Mouse (Mus musculus): ENCODE measurements around the gene Syncrip.
"Not testable (repeated sequence)": the region's sequence is repeated elsewhere in the genome, so short reads cannot be mapped to it uniquely, and the experiment has no call there.

Gene Syncrip

GRCm38 (mm10) chr9:88482829-88483396 lies 539 bp upstream of the Syncrip start:
- DNase-seq (ENCODE audit: inconsistent ontology term), result no peak

- DNase-seq (ENCODE audit: inconsistent ontology term), result peak; percentile 72
Observed at GRCm38 (mm10) chr9:88481791-88482160, 598 bp downstream of the Syncrip start.

DNA sequence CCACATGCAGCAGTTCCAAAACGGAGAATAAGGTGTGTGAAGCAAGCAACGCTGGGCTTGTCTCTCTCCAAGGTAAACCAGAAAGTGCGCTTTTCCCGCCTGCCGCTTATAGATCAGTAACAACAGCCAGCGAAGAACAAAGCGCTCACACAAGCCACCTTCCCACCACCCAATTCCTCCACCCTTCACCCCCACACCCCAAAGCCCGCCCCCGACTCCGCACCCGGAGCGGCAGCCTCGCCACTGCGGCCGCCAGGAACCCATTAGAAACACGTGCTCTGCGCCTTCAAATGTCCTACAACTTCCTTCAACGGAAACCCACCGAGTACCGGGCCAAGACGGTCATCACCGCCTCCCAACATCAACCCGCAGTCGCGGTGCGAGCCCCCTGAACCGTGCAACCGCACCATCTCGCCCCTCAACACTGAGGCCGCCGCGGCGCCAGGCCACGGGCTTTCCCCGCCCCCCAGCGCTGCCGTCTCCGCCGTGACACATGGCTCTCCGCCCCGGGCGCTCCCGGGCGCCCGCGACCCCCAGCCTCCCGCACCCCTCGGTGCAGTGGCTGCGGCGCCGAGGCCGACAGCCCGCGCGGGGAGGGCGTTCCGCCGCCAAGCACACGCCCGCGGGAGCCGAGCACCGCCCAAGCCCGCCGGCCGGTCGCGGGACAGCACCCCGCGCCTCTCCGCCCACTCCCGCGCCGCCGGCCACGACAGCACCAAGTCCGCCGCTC lies 1.1 kb downstream of the Syncrip start:
- DNase-seq (ENCODE audit: inconsistent ontology term), result peak; percentile 67

DNA sequence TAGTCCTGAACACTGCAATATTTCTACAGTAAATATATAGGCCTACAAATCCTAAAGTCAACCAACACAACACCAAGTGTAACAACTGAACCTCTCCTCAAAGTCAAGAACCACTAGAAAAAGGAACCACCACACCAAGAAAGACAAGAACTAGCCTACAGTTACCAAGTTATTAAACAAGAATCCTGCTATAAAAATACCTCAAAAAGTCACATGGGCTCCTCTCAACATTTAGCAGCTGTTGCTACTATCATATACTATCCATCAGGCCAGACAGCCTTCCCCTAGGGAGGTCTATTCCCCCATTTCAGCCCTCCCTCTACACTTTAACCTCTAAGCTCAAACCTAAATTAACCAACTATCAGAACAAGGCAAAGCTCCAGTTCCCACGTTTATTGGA lies 2.3 kb downstream of the Syncrip start:
- DNase-seq (ENCODE audit: inconsistent ontology term), result no peak

DNA sequence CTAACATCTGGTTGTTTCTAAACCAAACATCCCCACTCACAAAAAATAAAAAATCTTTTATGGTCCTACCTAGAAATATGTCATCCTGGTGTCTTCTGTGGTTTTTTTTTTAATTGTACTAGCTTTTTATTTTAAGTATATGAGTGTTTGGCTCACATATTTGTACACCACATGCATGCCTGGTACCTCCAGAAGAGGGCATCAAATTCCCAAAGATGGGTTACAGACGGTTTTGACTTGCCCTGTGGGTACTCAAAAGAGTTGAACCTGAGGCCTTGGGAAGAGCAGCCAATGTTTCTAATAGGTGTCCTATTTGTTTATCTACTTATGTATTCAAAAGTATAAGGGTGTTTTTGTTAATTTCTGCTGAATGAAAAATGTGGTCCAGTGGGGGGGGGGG lies 6.2 kb downstream of the Syncrip start:
- DNase-seq (ENCODE audit: inconsistent ontology term), result peak; percentile 8

DNA sequence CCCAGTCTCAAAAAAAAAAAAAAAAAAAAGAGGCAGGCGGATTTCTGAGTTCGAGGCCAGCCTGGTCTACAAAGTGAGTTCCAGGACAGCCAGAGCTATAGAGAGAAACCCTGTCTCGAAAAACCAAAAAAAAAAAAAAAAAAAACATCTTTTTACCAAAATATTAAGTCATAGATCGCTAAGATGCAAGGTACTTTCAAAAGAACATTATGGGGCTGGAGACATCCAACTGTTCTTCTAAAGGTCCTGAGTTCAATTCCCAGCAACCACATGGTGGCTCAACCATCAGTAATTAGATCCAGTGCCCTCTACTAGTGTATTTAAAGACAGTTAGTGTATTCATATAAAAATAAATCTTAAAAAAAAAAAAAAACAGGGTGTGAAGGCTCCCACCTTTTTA lies 21.4 kb downstream of the Syncrip start:
- DNase-seq (ENCODE audit: inconsistent ontology term), result not testable (repeated sequence)

DNA sequence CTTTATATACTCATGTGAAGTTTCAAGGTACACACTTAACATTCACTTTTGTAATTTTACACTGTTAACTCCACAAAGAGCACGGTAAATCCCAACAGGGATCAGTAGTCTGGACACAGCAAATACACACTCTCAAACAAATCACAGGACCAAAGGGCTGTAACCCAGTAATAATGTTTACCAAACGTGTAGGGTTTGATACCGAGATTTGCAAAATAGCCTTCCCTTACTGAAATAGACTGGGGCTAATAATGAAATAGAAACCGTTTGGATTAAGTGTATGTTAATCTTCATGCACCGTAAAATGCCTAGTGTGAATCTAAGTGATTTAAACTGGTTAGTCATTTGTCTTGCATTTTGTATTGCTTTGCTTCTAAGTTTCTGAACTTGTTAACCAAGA lies 42.4 kb downstream of the Syncrip start:
- no peak for DNase-seq (ENCODE audit: inconsistent ontology term)

- no peak for DNase-seq (ENCODE audit: inconsistent ontology term)
Observed at GRCm38 (mm10) chr9:88439238-88439600, 43.2 kb downstream of the Syncrip start.

GRCm38 (mm10) chr9:88438555-88439237 lies 43.7 kb downstream of the Syncrip start, which contains the start of gene Snx14:
Snx14 (minus strand) TSS chr9:88438958.
- DNase-seq (ENCODE audit: inconsistent ontology term), result peak; percentile 99

DNA sequence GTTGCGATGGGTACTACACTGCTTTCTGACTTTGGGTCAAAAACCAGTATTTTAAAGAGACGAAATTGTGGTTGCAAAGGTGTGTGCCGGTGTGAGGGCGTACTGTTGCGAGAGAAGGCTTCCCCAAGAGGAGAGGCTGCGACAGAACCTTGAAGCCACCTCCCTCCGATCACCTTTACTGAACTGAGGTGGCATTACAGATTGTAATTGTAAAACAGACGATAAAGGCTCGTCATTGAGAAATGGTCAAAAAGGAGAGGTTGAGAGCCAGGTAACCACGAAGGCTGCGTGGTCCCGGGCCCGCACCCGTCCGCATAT lies 44.2 kb downstream of the Syncrip start:
- DNase-seq (ENCODE audit: inconsistent ontology term), result no peak

DNA sequence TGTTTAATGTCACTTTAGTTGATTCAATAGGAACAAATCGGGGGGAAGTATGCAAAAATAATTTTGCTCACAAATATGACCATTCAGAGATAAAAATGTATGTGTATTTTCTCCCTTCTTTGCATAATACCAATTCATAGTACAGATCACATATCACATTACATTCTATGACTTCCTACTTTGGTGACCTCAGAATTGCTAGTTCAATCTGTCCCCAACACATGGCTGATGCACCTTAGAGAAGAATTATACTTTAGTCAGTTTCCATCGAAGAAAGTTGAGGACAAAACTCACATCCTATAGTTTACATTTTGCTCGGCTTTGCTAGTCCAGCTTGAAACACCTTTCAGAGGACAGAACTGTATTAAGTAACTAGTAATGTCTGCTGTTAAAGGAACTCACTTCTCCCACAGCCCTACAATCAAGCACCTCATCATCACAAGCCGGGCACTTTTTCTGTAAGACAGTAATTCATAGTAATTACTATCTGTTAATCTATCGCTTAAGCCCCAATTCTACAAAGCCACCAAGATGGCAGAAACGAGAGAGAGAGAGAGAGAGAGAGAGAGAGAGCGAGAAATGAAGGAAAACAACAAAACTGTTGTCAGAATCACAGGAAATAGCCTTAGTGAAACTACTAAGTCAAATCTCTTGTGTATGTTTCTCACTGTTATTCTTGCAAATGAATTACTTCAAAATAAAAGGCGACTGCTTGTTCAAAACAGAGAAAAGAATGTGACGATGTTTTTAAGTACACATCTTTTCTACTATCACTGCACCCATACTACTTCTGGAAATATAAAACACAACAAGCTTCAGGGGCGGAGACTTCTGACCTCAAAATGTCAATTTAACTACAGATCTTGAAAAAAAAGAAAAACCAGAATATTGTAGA lies 44.8 kb downstream of the Syncrip start:
- DNase-seq (ENCODE audit: inconsistent ontology term), result peak; percentile 31

DNA sequence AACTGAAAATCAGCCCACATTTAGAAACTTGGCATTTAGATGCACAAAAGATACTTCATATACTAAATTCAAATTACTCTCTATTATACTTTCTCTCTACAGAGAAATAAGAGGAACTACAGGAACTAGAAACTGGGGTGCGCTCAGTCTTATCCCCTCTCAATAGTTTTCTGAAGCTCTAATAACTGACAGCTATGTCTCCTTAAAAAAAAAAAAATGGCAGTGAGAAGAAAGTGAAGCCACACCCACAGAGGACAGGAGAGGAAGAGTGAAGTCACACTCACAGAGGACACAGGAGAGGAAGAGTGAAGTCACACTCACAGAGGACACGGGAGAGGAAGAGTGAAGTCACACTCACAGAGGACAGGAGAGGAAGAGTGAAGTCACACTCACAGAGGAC lies 58.0 kb downstream of the Syncrip start:
- DNase-seq (ENCODE audit: inconsistent ontology term), result no peak

DNA sequence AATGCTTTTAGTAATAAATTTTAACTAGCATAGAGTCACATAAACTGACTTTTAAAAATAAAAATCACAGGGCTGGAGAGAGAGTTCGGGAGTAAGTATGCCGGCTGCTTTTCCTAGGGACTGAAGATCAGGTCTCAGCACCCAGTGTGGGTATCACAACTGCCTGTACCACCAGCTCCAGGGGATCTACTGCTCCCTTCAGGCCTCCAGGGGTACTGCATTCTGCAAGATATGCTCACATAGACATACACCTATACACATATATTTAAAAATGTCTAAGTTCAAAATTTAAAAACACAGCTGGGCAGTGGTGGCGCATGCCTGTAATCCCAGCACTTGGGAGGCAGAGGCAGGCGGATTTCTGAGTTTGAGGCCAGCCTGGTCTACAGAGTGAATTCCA lies 59.9 kb downstream of the Syncrip start:
- no peak for DNase-seq (ENCODE audit: inconsistent ontology term)

GRCm38 (mm10) chr9:88416752-88417151 lies 65.6 kb downstream of the Syncrip start:
- no peak for DNase-seq (ENCODE audit: inconsistent ontology term)

- no peak for DNase-seq (ENCODE audit: inconsistent ontology term)
Observed at GRCm38 (mm10) chr9:88409978-88410377, 72.4 kb downstream of the Syncrip start.

DNA sequence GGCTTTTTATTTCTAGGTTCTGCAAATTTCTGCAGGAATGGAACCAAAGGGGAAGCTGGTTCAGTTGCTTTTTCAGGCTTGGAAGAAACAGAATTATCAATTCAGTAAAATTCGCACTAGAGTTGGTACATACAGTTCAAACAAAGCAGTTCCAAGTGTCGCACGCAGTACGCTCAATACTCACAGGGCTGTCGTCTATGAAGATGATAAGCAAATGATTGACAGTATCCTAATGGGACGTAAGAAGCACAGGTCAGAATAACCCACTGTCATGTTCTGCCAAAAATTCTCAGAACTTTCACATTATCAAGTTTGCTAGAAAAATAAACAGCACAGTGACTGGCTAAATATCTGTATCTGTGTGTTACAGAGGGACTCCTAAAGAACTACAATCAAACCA lies 77.9 kb downstream of the Syncrip start:
- no peak for DNase-seq (ENCODE audit: inconsistent ontology term)

DNA sequence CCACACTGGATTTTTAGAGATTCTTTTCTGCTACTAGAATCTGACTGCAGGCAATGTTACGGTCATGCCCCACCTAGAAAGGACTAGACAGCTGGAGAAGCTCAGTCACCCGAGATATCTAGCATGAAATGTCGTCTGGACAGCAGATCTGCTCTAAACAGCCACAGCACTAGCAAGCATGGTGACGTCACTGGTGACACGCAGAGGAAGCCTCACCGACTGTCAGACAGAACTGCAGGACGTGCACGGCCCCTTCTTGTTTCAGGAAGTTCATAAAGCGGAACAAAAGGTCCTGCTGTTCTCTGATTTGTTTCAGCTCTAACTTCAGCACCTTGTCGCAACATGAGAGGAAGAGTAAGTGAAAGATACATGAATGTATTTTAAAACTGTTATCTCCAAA lies 78.3 kb downstream of the Syncrip start:
- no peak for DNase-seq (ENCODE audit: inconsistent ontology term)

GRCm38 (mm10) chr9:88398461-88398860 lies 83.9 kb downstream of the Syncrip start:
- DNase-seq (ENCODE audit: inconsistent ontology term), result peak; percentile 34

Data from Muller cell, postnatal 12 days (primary cell).